Mouse (Mus musculus) embryo, embryonic 11 days (tissue): Measurements from ENCODE around the gene Erc2.

Experiments
- DNase-seq: peaks from one replicate; pipeline ENCODE4 v3.0.0-alpha.2; 2015

Erc2 gene

GRCm38 (mm10) chr14:28231241-28231640 is 609.0 kb downstream of the Erc2 start:
- DNase-seq = no peak

GRCm38 (mm10) chr14:28238336-28239048 is 616.3 kb downstream of the Erc2 start:
- no peak for DNase-seq

- DNase-seq = no peak
Observed at GRCm38 (mm10) chr14:28240111-28240510, 617.9 kb downstream of the Erc2 start.

GRCm38 (mm10) chr14:28242743-28243142 is 620.5 kb downstream of the Erc2 start:
- no peak for DNase-seq

- no peak for DNase-seq
Observed at GRCm38 (mm10) chr14:28243474-28243873, 621.2 kb downstream of the Erc2 start.

GRCm38 (mm10) chr14:28262706-28263105 is 640.5 kb downstream of the Erc2 start:
- no peak for DNase-seq

- no peak for DNase-seq
Observed at GRCm38 (mm10) chr14:28267367-28267766, 645.1 kb downstream of the Erc2 start.

GRCm38 (mm10) chr14:28271846-28272245 is 649.6 kb downstream of the Erc2 start:
- DNase-seq = no peak

- no peak for DNase-seq
Observed at GRCm38 (mm10) chr14:28273669-28274068, 651.4 kb downstream of the Erc2 start.

GRCm38 (mm10) chr14:28274826-28275225 is 652.6 kb downstream of the Erc2 start:
- DNase-seq = no peak

- no peak for DNase-seq
Observed at GRCm38 (mm10) chr14:28278951-28279350, 656.7 kb downstream of the Erc2 start.

- no peak for DNase-seq
Observed at GRCm38 (mm10) chr14:28280376-28280775, 658.1 kb downstream of the Erc2 start.

GRCm38 (mm10) chr14:28283319-28284095 is 661.3 kb downstream of the Erc2 start:
- no peak for DNase-seq

- DNase-seq = no peak
Observed at GRCm38 (mm10) chr14:28286511-28286910, 664.3 kb downstream of the Erc2 start.

GRCm38 (mm10) chr14:28288196-28288595 is 666.0 kb downstream of the Erc2 start:
- no peak for DNase-seq

- no peak for DNase-seq
Observed at GRCm38 (mm10) chr14:28288926-28289325, 666.7 kb downstream of the Erc2 start.

GRCm38 (mm10) chr14:28293921-28294320 is 671.7 kb downstream of the Erc2 start:
- DNase-seq = no peak

- DNase-seq = peak; percentile 40
Observed at GRCm38 (mm10) chr14:28295145-28295544, 672.9 kb downstream of the Erc2 start.

GRCm38 (mm10) chr14:28300095-28300494 is 677.9 kb downstream of the Erc2 start:
- DNase-seq = no peak

GRCm38 (mm10) chr14:28301251-28301650 is 679.0 kb downstream of the Erc2 start:
- DNase-seq = peak; percentile 43

- no peak for DNase-seq
Observed at GRCm38 (mm10) chr14:28304131-28304530, 681.9 kb downstream of the Erc2 start.

GRCm38 (mm10) chr14:28308661-28309060 is 686.4 kb downstream of the Erc2 start:
- DNase-seq = no peak

GRCm38 (mm10) chr14:28316851-28317250 is 694.6 kb downstream of the Erc2 start:
- DNase-seq = no peak

GRCm38 (mm10) chr14:28321916-28322534 is 699.8 kb downstream of the Erc2 start:
- DNase-seq = no peak
